ENCODE assay signal across 8 mouse cellular contexts in genomic region chr10:93592456-93592855, GRCm38 (mm10). TPM values are rescaled to one million over a fixed set of nuclear protein-coding genes. Genes with fewer than 3 reads are reported as not detected.
DNase-seq lines count a peak whose midpoint lies in the region; ATAC-seq and TF ChIP-seq lines count a peak whose summit lies in the region.

No protein-coding gene starts in this region.

- peaks cover 8% of the 10 kb centered on the region; the same call in 1 of the 2 replicates for H3K4me1 ChIP-seq in heart, postnatal 0 days (ENCODE audit: control insufficient read depth, insufficient read depth)
- H3K4me1 ChIP-seq in heart, embryonic 10.5 days, result peaks cover 13% of the 10 kb centered on the region
- H3K4me1 ChIP-seq in testis, adult 2 months (ENCODE audit: control insufficient read depth, insufficient read depth, low read length), result peaks cover 7% of the 10 kb centered on the region
- H3K4me1 ChIP-seq in kidney, postnatal 0 days (replicated peaks; ENCODE audit: insufficient read depth, low read length), result no peaks in the 10 kb centered on the region

- intact Hi-C loops in heart, postnatal 14 days (cut with DNase I), result loop anchor here (5.0 kb wide), 2 partner anchors 170 to 185 kb away; no protein-coding TSS in a partner anchor

- TF ChIP-seq CTCF in heart, postnatal 0 days (IDR thresholded peaks at IDR 0.05; ENCODE audit: low read depth), result peak; percentile 26; the same call in 1 of the 2 replicates
- TF ChIP-seq CTCF in testis, adult 2 months (IDR thresholded peaks at IDR 0.05; ENCODE audit: control insufficient read depth, insufficient read depth, insufficient replicate concordance, low read depth, low read length), result peak; percentile 2; the same call in 1 of the 2 replicates
- TF ChIP-seq CTCF in kidney, postnatal 0 days (IDR thresholded peaks at IDR 0.05; ENCODE audit: low read depth), result peak; percentile 52

- 56% methylated on average over 12 of the region's 12 CpGs for WGBS in heart, postnatal 0 days
- WGBS in heart, embryonic 10.5 days, result 56% methylated on average over 12 of the region's 12 CpGs
- 60% methylated on average over 12 of the region's 12 CpGs for WGBS in kidney, postnatal 0 days

- H3K4me2 ChIP-seq in heart, postnatal 0 days (ENCODE audit: low read depth, low read length), result no peak overlapping the region
- H3K4me2 ChIP-seq in kidney, postnatal 0 days (ENCODE audit: low read length), result no peak overlapping the region

- peak; percentile 47; the same call in 1 of the 2 replicates for TF ChIP-seq POLR2A in testis, adult 2 months (IDR thresholded peaks at IDR 0.05; ENCODE audit: control insufficient read depth, low read depth, low read length)

- no peaks in the 10 kb centered on the region for H3K36me3 ChIP-seq in heart, postnatal 0 days (replicated peaks; ENCODE audit: control insufficient read depth, insufficient read depth, low read length)
- H3K36me3 ChIP-seq in heart, embryonic 10.5 days, result peaks cover under 1% of the 10 kb centered on the region; the same call in 1 of the 2 replicates
- H3K36me3 ChIP-seq in testis, adult 2 months (ENCODE audit: control insufficient read depth, insufficient read depth, low read length), result no peaks in the 10 kb centered on the region
- no peaks in the 10 kb centered on the region for H3K36me3 ChIP-seq in kidney, postnatal 0 days (ENCODE audit: insufficient read depth, low read length)

- no peak for TF ChIP-seq EP300 in heart, postnatal 0 days (IDR thresholded peaks at IDR 0.05; ENCODE audit: low read depth)

- DNase-seq in heart, postnatal 0 days (ENCODE audit: low spot score), result no peak
- no peak for DNase-seq in heart, embryonic 10.5 days (ENCODE audit: low spot score)
- DNase-seq in testis, postnatal 14 days (ENCODE audit: low spot score), result no peak
- no peak for DNase-seq in kidney, postnatal 0 days (ENCODE audit: low spot score)
- DNase-seq in thymus, postnatal 36 days, result peak; percentile 41 to 45
- DNase-seq in heart, postnatal 14 days, result no peak
- no peak for DNase-seq in heart, adult 9 months (ENCODE audit: low spot score in 2 of 2)

- no peak overlapping the region for H3K27ac ChIP-seq in heart, postnatal 0 days (ENCODE audit: low read depth)
- no peak overlapping the region for H3K27ac ChIP-seq in heart, embryonic 10.5 days
- H3K27ac ChIP-seq in testis, adult 2 months (ENCODE audit: control insufficient read depth, insufficient read depth, low read depth, low read length), result peak overlapping the region; percentile 71; the same call in 1 of the 2 replicates
- H3K27ac ChIP-seq in kidney, postnatal 0 days, result no peak overlapping the region

- H3K27me3 ChIP-seq in heart, postnatal 0 days (ENCODE audit: control insufficient read depth, insufficient read depth, low read length), result no peaks in the 10 kb centered on the region
- H3K27me3 ChIP-seq in heart, embryonic 10.5 days (ENCODE audit: insufficient read depth, poor library complexity, severe bottlenecking), result peaks cover 3% of the 10 kb centered on the region; the same call in 1 of the 2 replicates
- no peaks in the 10 kb centered on the region for H3K27me3 ChIP-seq in testis, adult 2 months (ENCODE audit: control insufficient read depth, insufficient read depth, low read length)
- H3K27me3 ChIP-seq in kidney, postnatal 0 days (ENCODE audit: insufficient read depth, low read length), result no peaks in the 10 kb centered on the region

- H3K4me3 ChIP-seq in heart, postnatal 0 days (ENCODE audit: low read depth, low read length), result no peak overlapping the region
- no peak overlapping the region for H3K4me3 ChIP-seq in heart, embryonic 10.5 days
- H3K4me3 ChIP-seq in testis, adult 2 months (ENCODE audit: control insufficient read depth, low read depth, low read length), result peak overlapping the region; percentile 80
- no peak overlapping the region for H3K4me3 ChIP-seq in kidney, postnatal 0 days (replicated peaks; ENCODE audit: low read depth, low read length)

- no peaks in the 10 kb centered on the region for H3K9me3 ChIP-seq in heart, postnatal 0 days (replicated peaks; ENCODE audit: control insufficient read depth, low read length)
- H3K9me3 ChIP-seq in heart, embryonic 10.5 days, result no peaks in the 10 kb centered on the region
- no peaks in the 10 kb centered on the region for H3K9me3 ChIP-seq in kidney, postnatal 0 days (replicated peaks; ENCODE audit: low read length)

- no peak for ATAC-seq in heart, postnatal 0 days (ENCODE audit: insufficient read depth, low read depth)
- ATAC-seq in kidney, postnatal 0 days (replicated peaks; ENCODE audit: low FRiP score, low read depth), result no peak

- no peak overlapping the region for H3K9ac ChIP-seq in heart, postnatal 0 days (replicated peaks; ENCODE audit: low read depth, low read length)
- H3K9ac ChIP-seq in kidney, postnatal 0 days (ENCODE audit: low read depth, low read length), result no peak overlapping the region

RNA-seq across cellular contexts. Expression of gene Snrpf, which starts 3.0 kb away (rescaled TPM):
- total RNA-seq in heart, postnatal 0 days (2014; rRNA removed; ENCODE audit: low replicate concordance), result 13.7 and 35.4 TPM in 2 replicates
- polyA plus RNA-seq in heart, postnatal 0 days (2015; fragmentation: Nextera tagmentation; extraction: Ambion mirVana), result 55.7 and 59.4 TPM in 2 replicates
- polyA plus RNA-seq in heart, embryonic 10.5 days (2016; fragmentation: Nextera tagmentation; extraction: Ambion mirVana), result 108 and 145 TPM in 2 replicates
- polyA plus RNA-seq in testis, adult 2 months (2012; rRNA removed), result 65.2 and 67.0 TPM in 2 replicates
- polyA plus RNA-seq in kidney, postnatal 0 days (2015; fragmentation: Nextera tagmentation; extraction: Ambion mirVana), result 119 and 121 TPM in 2 replicates
- total RNA-seq in heart, postnatal 14 days (2021), result 10 to 100 TPM in 1 of 2 experiments, 1 to 10 TPM in 1; 9.5 to 10.1 TPM

RNA-seq across cellular contexts. Expression of gene Ntn4, which starts 48.0 kb away (rescaled TPM):
- 36.0 and 37.2 TPM in 2 replicates for total RNA-seq in heart, postnatal 0 days (2014; rRNA removed; ENCODE audit: low replicate concordance)
- 2.1 and 2.5 TPM in 2 replicates for polyA plus RNA-seq in heart, postnatal 0 days (2015; fragmentation: Nextera tagmentation; extraction: Ambion mirVana)
- polyA plus RNA-seq in heart, embryonic 10.5 days (2016; fragmentation: Nextera tagmentation; extraction: Ambion mirVana), result 0.06 and 0.40 TPM in 2 replicates
- 2.7 and 3.2 TPM in 2 replicates for polyA plus RNA-seq in testis, adult 2 months (2012; rRNA removed)
- polyA plus RNA-seq in kidney, postnatal 0 days (2015; fragmentation: Nextera tagmentation; extraction: Ambion mirVana), result 1.1 and 1.4 TPM in 2 replicates
- 10 to 100 TPM; 18.0 to 18.4 TPM for total RNA-seq in heart, postnatal 14 days (2021)

RNA-seq across cellular contexts. Expression of gene Ccdc38, which starts 52.0 kb away (rescaled TPM):
- not detected in 2 replicates for total RNA-seq in heart, postnatal 0 days (2014; rRNA removed; ENCODE audit: low replicate concordance)
- polyA plus RNA-seq in heart, postnatal 0 days (2015; fragmentation: Nextera tagmentation; extraction: Ambion mirVana), result 0.10 and 0.11 TPM in 2 replicates
- polyA plus RNA-seq in heart, embryonic 10.5 days (2016; fragmentation: Nextera tagmentation; extraction: Ambion mirVana), result 0.17 and 0.35 TPM in 2 replicates
- 125 and 137 TPM in 2 replicates for polyA plus RNA-seq in testis, adult 2 months (2012; rRNA removed)
- 0.26 and 0.29 TPM in 2 replicates for polyA plus RNA-seq in kidney, postnatal 0 days (2015; fragmentation: Nextera tagmentation; extraction: Ambion mirVana)
- total RNA-seq in heart, postnatal 14 days (2021), result not detected

RNA-seq across cellular contexts. Expression of gene Amdhd1, which starts 52.6 kb away (rescaled TPM):
- total RNA-seq in heart, postnatal 0 days (2014; rRNA removed; ENCODE audit: low replicate concordance), result not detected in 2 replicates
- 0.04 TPM in 1 of 2 replicates, not detected in the other for polyA plus RNA-seq in heart, postnatal 0 days (2015; fragmentation: Nextera tagmentation; extraction: Ambion mirVana)
- polyA plus RNA-seq in heart, embryonic 10.5 days (2016; fragmentation: Nextera tagmentation; extraction: Ambion mirVana), result 0.26 and 1.5 TPM in 2 replicates
- 0.07 TPM in 1 of 2 replicates, not detected in the other for polyA plus RNA-seq in testis, adult 2 months (2012; rRNA removed)
- 2.8 and 3.5 TPM in 2 replicates for polyA plus RNA-seq in kidney, postnatal 0 days (2015; fragmentation: Nextera tagmentation; extraction: Ambion mirVana)
- not detected for total RNA-seq in heart, postnatal 14 days (2021)

Comparison
In these comparisons a context has a peak if more than half of its experiments do, and no peak if none do; other contexts are left out.
1. DNase-seq: peak in thymus, postnatal 36 days (2 of 2); none in heart, postnatal 0 days (single experiment), heart, embryonic 10.5 days (single experiment), testis, postnatal 14 days (single experiment), kidney, postnatal 0 days (single experiment), heart, postnatal 14 days (0 of 2) and heart, adult 9 months (0 of 2).
2. CTCF ChIP-seq: peak in every context shown above with its lines; median percentile 52 in kidney, postnatal 0 days; 26 in heart, postnatal 0 days; 2 in testis, adult 2 months.
3. RNA of gene Ccdc38, which starts 52.0 kb away (polyA plus RNA-seq): 125 to 137 TPM in testis, adult 2 months; 0.17 to 0.35 TPM in heart, embryonic 10.5 days, 0.26 to 0.29 TPM in kidney, postnatal 0 days and 0.10 to 0.11 TPM in heart, postnatal 0 days; every median in the first group is over 10 times any median in the second.